Mouse (Mus musculus) ES-Bruce4 (cell line): Measurements from ENCODE around the gene Plpp3.

Source experiments
- EP300 ChIP-seq: IDR thresholded peaks from 2 replicates; pipeline ENCODE4 v1.6.1; 2011; ENCODE audit warnings: low read depth, low read length; ENCODE audit not compliant: insufficient read depth
- POLR2A ChIP-seq: IDR thresholded peaks from one replicate; pipeline ENCODE4 v1.8.1; 2011; ENCODE audit warnings: low read length; ENCODE audit not compliant: insufficient read depth

- 0 out of 2 replicates have a peak, but pooled peaks have one; percentile 24 for TF ChIP-seq EP300
- TF ChIP-seq POLR2A = no peak
Observed at GRCm38 (mm10) chr4:105205045-105205851, 48.1 kb downstream of the Plpp3 start.
